Mouse (Mus musculus): Measurements from ENCODE around the gene Ppp1r12a. TPM values are rescaled to one million over a fixed set of nuclear protein-coding genes. Genes with fewer than 3 reads are reported as not detected.

Gene Ppp1r12a
- total and polyA plus RNA-seq, 3 experiments: 19.4 to 59.4 (median 58.3) TPM

DNA sequence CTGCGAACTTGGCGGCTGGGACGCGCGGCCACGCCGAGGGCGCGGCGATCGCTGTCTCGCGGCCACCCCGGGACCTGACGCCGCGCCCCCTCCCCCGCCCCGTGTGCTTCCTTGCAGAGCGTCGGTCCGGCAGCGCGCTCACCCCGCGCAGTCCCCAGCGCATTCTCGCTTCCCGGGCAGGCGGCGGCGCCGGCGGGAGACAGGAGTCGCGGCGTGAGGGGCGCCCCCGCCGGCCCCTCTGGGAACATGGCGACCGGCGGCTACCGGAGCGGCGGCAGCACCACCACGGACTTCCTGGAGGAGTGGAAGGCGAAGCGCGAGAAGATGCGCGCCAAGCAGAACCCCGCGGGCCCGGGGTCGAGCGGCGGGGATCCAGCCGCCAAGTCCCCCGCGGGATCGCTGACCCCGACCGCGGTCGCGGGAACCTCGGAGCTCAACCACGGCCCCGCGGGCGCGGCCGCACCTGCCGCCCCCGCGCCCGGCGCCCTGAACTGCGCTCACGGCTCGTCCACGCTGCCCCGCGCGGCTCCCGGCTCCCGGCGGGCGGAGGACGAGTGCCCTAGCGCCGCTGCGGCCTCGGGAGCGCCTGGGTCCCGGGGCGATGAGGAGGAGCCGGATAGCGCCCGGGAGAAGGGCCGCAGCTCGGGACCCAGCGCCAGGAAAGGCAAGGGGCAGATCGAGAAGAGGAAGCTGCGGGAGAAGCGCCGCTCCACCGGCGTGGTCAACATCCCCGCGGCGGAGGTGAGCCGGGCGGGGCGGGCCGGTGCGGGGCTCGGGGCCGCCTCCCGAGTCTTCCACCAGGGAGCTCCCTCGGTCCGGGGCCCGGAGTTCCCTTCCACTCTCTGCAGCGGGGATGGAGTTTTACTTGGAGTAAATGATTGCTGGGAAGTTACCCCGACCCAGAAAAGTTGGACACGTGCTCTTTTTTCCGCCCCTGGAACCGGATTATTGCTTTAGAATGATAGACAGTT is 170.9 kb downstream of the Ppp1r12a start:
- H3K36me3 ChIP-seq (ENCODE audit: control insufficient read depth, insufficient read depth, low read length): no peaks in the 10 kb centered on the region
- H3K9ac ChIP-seq (ENCODE audit: low read depth, low read length): peak overlapping the region; percentile 83
- H3K27ac ChIP-seq: peak overlapping the region; percentile 57
- peaks cover 2% of the 10 kb centered on the region for H3K4me1 ChIP-seq (ENCODE audit: control insufficient read depth, insufficient read depth, low read length)
- DNase-seq: peak; percentile 53 to 70
- intact Hi-C loops (cut with DNase I): loop anchor here (2.0 kb wide), 1 partner anchor 114 kb away; no protein-coding TSS in a partner anchor
- WGBS: under 1% methylated on average over 97 of the region's 129 CpGs
- H3K4me3 ChIP-seq: peak overlapping the region; percentile 82
- no peaks in the 10 kb centered on the region for H3K79me2 ChIP-seq (replicated peaks; ENCODE audit: control insufficient read depth, insufficient read depth, low read length)
- TF ChIP-seq POLR2A (IDR thresholded peaks at IDR 0.05; ENCODE audit: insufficient read depth, low read depth, low read length) (no peak), EP300 (IDR thresholded peaks at IDR 0.05; ENCODE audit: insufficient read depth, low read depth, low read length) (no peak), CTCF (IDR thresholded peaks at IDR 0.05) (peak; percentile 63)
- H3K27me3 ChIP-seq (ENCODE audit: control insufficient read depth, insufficient read depth, low read length): no peaks in the 10 kb centered on the region

DNA sequence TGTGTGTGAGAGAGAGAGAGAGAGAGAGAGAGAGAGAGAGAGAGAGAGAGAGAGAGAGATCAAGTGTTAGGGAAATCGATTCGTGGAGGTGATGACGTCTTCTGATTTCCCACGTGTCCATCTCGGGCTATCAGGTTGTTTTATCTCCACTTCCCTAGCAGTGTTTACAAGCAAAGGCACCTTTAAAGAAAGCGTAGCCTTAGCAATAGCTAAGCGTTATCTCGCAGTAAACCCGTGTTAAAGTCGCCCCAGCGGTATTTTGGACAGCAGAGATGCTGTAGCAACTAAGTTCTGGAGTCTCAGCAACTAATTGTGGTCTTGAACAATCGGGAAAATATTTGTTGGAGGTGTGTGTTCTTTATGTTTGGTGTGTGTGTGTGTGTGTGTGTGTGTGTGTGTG is 171.6 kb downstream of the Ppp1r12a start:
- Histone ChIP-seq H3K9ac (ENCODE audit: low read depth, low read length) (peak overlapping the region; percentile 44), H3K4me1 (ENCODE audit: control insufficient read depth, insufficient read depth, low read length) (peaks cover 2% of the 10 kb centered on the region), H3K36me3 (ENCODE audit: control insufficient read depth, insufficient read depth, low read length) (no peaks in the 10 kb centered on the region), H3K79me2 (replicated peaks; ENCODE audit: control insufficient read depth, insufficient read depth, low read length) (no peaks in the 10 kb centered on the region), H3K4me3 (no peak overlapping the region), H3K27ac (no peak overlapping the region), H3K27me3 (ENCODE audit: control insufficient read depth, insufficient read depth, low read length) (no peaks in the 10 kb centered on the region)
- WGBS: 13% methylated on average over 12 of the region's 12 CpGs
- TF ChIP-seq POLR2A (IDR thresholded peaks at IDR 0.05; ENCODE audit: insufficient read depth, low read depth, low read length) (no peak), CTCF (IDR thresholded peaks at IDR 0.05) (no peak), EP300 (IDR thresholded peaks at IDR 0.05; ENCODE audit: insufficient read depth, low read depth, low read length) (no peak)
- DNase-seq: no peak
- intact Hi-C loops (cut with DNase I): loop anchor here (2.0 kb wide), 1 partner anchor 113 kb away; no protein-coding TSS in a partner anchor

Other genes with a start within 250 kb of the Ppp1r12a start
- gene Pawr, start 169.9 kb downstream of the Ppp1r12a start, total RNA-seq (2021): 1 to 10 TPM; 2.5 to 3.5 TPM
- gene Pawr, start 169.9 kb downstream of the Ppp1r12a start, polyA plus RNA-seq (2012; rRNA removed): 1.1 and 2.0 TPM in 2 replicates